Mouse (Mus musculus): Measurements from ENCODE around the gene Magi3.

The Magi3 gene

GRCm38 (mm10) chr3:104032086-104032485 lies 188.1 kb downstream of the Magi3 start:
- DNase-seq (ENCODE audit: low read depth, low spot score), result no peak

GRCm38 (mm10) chr3:104026938-104027337 lies 193.2 kb downstream of the Magi3 start:
- DNase-seq (ENCODE audit: low read depth, low spot score), result no peak

GRCm38 (mm10) chr3:104020101-104020500 lies 200.1 kb downstream of the Magi3 start:
- no peak for DNase-seq (ENCODE audit: low read depth, low spot score)

GRCm38 (mm10) chr3:104019453-104019852 lies 200.7 kb downstream of the Magi3 start:
- DNase-seq (ENCODE audit: low read depth, low spot score), result peak; percentile 18

- no peak for DNase-seq (ENCODE audit: low read depth, low spot score)
Observed at GRCm38 (mm10) chr3:104017931-104018330, 202.2 kb downstream of the Magi3 start.

- no peak for DNase-seq (ENCODE audit: low read depth, low spot score)
Observed at GRCm38 (mm10) chr3:104011972-104012371, 208.2 kb downstream of the Magi3 start.

GRCm38 (mm10) chr3:104009924-104010662 lies 210.1 kb downstream of the Magi3 start:
- no peak for DNase-seq (ENCODE audit: low read depth, low spot score)

- no peak for DNase-seq (ENCODE audit: low read depth, low spot score)
Observed at GRCm38 (mm10) chr3:104007479-104007878, 212.7 kb downstream of the Magi3 start.

- no peak for DNase-seq (ENCODE audit: low read depth, low spot score)
Observed at GRCm38 (mm10) chr3:104006896-104007466, 213.2 kb downstream of the Magi3 start.

GRCm38 (mm10) chr3:103998724-103999123 lies 221.4 kb downstream of the Magi3 start:
- DNase-seq (ENCODE audit: low read depth, low spot score), result no peak

- DNase-seq (ENCODE audit: low read depth, low spot score), result no peak
Observed at GRCm38 (mm10) chr3:103991271-103991670, 228.9 kb downstream of the Magi3 start.

GRCm38 (mm10) chr3:103989352-103989751 lies 230.8 kb downstream of the Magi3 start:
- no peak for DNase-seq (ENCODE audit: low read depth, low spot score)

- no peak for DNase-seq (ENCODE audit: low read depth, low spot score)
Observed at GRCm38 (mm10) chr3:103987831-103988432, 232.2 kb downstream of the Magi3 start.

- DNase-seq (ENCODE audit: low read depth, low spot score), result no peak
Observed at GRCm38 (mm10) chr3:103985194-103985593, 235.0 kb downstream of the Magi3 start.

- DNase-seq (ENCODE audit: low read depth, low spot score), result no peak
Observed at GRCm38 (mm10) chr3:103984556-103984955, 235.6 kb downstream of the Magi3 start.

- no peak for DNase-seq (ENCODE audit: low read depth, low spot score)
Observed at GRCm38 (mm10) chr3:103971157-103971556, 249.0 kb downstream of the Magi3 start.

GRCm38 (mm10) chr3:103968701-103969100 lies 251.5 kb downstream of the Magi3 start:
- DNase-seq (ENCODE audit: low read depth, low spot score), result peak; percentile 74

GRCm38 (mm10) chr3:103967861-103968691 lies 252.1 kb downstream of the Magi3 start, which contains the start of gene Phtf1:
Gene Phtf1, plus strand, starts transcription at chr3:103968110.
- peak; percentile 86 for DNase-seq (ENCODE audit: low read depth, low spot score)

- DNase-seq (ENCODE audit: low read depth, low spot score), result no peak
Observed at GRCm38 (mm10) chr3:103967231-103967630, 252.9 kb downstream of the Magi3 start.

Data from mesoderm, embryonic 11.5 days (tissue).